Mouse (Mus musculus) C2C12 (cell line): ENCODE measurements around the gene Pinlyp.

ENCODE experiments used
- CTCF ChIP-seq: IDR thresholded peaks from one replicate; pipeline ENCODE4 v1.5.1; 2011; ENCODE audit not compliant: control insufficient read depth, insufficient read depth, insufficient read length
- MAX ChIP-seq: IDR thresholded peaks from one replicate; pipeline ENCODE4 v1.6.1; 2011; ENCODE audit warnings: mild to moderate bottlenecking, control low read depth

DNA sequence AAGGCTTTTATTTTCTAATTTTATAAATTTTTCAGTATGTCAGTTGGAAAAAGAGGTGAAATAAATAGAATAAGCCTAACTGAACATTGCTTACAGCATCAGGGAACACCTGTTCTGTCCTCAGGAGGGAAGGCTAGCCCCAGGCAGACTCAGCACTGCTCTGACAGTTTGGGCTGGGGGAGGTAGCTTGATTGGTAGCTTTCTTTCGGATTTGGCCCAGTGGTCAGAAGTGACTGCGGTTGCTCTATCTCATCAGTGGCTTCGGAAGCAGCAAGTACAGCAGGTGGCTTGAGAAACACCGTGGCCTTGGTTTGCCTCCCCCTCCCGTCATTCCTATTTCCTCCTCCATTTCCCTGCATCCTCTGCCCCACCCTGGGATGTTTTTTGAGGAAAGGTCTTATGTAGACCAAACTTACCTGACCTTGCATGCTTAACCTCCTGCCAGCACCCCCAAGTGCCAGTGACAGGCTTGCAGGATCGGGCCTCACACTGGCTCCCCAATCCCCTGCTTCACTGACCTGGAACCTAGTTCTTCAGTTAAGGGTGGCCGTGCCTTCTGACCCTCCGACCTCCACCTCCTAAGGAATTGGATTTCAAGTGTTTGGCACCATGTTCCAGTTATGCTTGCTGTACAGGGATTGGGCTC, 17.4 kb upstream of the Pinlyp start:
- TF ChIP-seq CTCF: no peak
- TF ChIP-seq MAX: no peak
